Mouse (Mus musculus) adrenal gland, postnatal 4 days (tissue): Measurements from ENCODE around the gene Mcee. TPM values are rescaled to one million over a fixed set of nuclear protein-coding genes. Genes with fewer than 3 reads are reported as not detected.

Experiments used
- DNase-seq, 2 experiments: peaks; one replicate each; pipeline ENCODE4 v3.0.0; 2021 to 2022; ENCODE audit warnings: low spot score in 2 of 2, mixed read lengths in 2 of 2
- total RNA-seq, 2 experiments: library from RNA; stranded (reverse); gene quantifications; 2 replicates each; pipeline ENCODE4 v1.2.3; 2021

Mcee gene
- total RNA-seq, 2 experiments from 2014 or later: 59.1 to 64.7 TPM

DNA sequence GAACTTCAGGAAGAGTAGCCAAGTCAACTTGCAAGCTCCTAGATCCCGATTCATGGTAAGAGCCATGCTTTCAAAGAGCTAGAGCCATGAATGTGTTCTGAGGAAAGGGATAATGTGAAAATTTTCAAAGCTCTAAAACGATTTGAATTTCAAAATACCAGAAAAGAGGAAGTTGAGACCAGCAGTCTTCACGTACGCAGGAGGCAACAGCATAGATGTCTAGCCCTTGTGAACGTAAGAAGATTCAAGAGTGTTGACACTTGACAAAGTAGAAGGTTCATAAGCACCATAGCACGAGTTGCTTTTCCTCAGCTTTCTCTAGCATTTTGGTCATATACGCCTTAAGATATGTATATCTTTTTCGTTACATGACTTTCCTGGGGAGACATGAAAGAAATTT is 11.6 kb downstream of the Mcee start:
- no peak for DNase-seq

DNA sequence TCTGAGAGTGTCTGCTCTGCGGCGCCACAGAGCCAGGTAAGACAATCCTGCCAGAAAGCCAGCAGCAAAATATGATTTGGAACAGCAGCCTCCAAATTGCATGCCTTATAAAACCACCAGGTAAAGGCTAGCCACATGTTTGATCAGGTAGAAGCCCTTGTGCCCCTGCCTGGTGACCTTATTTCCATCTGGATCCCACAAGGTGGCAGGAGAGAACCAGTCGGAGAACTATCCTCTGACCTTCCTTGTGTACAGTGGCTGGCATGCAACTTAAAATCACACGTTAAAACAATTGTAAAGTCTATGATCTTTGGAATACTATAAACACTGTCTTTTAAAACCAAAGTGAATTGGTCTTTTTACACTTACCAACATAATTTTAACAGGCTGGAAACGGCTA is 32.5 kb downstream of the Mcee start:
- DNase-seq: no peak

DNA sequence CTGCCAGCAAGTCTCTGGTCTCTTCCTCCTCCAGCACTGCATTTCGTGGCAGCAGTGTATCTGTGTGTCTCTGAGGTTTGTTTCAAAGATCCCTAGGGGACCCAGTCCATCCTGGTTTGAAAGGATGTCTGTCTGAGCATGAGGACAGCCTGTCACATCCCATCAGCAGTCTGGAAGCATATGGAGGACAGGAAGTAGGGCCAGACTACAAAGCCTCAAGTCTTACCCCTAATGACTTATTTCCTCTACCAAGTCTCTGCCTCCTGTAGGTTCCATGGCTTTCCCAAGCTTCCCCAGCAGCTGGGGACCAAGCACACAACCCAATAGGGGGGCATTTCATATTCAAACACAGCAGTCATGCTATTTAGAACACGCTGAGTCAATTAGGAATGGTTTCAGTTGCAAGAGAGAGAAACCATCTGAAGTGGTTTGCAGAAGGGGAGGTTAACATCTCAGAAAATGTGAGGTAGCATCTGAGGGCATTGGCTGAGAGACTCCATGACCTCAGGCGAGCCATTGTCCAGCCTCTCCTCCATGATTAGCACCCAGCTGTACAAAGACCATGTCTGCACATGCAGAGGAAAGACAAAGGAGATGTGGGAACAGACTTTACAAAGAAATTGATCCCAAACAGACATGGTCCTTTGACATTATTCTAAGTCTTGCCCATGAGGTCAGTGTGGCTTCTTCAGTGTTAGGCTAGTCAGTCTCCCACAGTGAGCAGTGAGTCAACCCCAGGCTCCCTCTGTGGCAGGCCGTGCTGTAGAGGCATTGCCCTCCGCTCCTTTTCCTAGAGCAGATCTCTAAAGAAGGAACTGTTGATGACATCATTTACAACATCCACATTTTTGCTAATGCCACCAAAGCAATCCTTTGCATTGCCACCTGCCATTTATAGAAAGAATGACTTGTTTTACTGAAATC is 47.5 kb downstream of the Mcee start:
- no peak for DNase-seq

DNA sequence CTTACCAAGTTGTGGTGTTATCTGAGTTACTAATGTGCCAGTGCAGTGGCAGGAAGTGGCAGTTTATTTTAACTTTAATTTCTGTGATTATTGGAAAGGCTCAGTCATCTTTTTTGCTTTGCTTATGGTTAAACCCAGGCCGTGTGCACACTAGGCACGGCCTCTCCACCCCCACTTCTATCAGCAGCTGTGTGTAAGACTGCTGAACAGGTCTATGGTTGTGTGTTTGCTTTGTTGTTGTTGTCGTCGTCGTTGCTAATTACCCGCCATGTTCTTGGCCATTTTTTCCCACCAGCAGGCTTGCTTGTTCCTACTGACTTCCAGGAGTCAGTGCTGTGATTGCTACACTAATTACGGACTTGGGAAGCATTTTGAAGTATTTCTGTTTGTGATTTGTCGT is 48.1 kb downstream of the Mcee start:
- no peak for DNase-seq

DNA sequence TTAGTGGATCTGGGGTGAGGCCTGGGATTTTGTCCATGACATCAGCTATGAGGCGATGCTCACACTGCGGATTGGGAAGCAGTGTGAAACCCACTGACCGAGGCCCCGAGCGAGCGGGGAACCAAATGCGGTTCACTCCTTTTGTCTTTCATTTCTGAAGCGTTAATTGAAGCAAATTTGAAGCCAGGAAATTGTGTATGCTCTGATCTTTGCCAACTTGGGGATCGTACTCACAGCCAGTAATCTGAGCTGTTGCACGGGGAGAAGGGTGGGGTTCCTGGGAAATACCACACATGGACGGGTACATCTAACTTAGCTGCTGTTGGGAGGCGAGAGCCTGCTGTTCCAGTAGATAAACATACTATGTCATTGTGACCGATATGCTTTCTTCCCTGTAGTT is 58.2 kb downstream of the Mcee start:
- no peak for DNase-seq

DNA sequence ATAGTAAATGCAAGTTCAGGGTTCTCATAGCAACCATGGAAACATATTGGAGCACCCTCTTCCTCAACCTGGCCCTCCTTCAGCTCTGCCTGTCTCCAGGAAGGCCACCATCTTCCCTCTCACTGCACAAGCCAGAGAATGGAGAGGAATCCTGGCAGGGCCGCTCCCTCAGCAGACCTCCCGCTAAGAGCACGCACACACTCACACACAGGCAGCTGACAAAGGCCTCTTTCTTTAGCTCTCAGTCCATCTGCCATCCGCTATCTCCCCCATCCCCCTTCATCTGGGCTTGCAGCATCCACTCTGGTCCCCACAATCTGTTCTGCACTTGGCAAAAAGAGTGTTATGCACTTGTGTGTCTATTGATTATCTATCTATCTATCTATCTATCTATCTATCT is 59.0 kb downstream of the Mcee start:
- DNase-seq: no peak

DNA sequence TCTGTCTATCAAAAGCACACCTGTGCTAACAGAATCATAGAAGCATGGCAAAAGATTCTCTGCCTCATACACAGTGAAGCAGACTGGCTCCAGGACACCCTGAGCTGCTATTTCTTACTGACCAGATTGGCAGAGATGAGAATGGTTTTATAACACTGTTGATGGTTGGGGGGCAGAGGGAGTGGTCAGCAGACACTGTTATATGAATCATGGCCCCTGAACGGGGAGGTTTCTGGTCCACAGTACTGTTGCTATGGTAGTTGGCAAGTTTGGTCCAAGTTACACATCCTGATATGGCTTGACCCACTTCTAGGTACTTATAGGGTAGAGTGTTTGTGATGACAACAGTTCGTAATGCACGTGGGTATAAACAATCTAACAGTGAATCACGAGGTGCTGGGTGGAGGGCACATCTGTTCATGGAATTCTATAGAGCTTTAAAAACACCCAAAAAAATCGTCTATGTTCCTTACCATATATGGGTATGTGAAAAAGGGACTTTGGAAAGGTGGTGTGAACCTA is 59.5 kb downstream of the Mcee start:
- DNase-seq: no peak

DNA sequence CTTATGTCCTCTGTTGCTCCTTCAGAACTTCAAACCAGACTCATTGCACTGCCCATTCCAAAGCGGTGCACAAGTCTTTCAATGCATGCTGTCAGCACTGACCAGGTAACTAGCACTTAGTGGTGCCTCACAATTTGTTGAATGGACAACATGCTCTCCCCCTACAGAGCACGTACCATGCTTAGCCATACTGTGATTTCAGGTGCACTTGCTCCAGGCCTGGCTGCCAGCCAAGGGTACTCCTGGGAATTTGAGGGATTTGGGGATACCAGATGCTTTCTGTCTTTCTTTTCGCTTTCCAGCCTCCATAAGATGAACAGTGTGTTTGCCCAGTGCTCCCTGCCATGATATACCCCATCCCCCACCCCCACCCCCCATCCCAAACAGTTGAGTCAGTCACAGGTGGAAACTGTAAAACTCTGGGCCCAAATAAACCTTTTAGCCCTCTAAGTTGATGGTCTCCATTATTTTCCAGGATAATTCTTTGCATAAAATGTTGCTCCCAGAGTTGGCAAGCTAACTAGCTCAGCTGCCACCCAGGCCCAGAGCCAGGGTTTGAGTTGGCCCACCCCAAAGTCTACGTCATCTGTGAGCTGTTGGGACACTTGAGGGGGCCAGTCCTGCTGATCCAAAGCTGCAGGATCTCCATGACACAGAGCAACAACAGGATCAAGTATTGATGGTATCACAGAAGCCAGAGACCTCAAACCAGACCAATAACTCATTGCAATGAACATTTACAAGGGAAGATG is 60.2 kb downstream of the Mcee start:
- no peak for DNase-seq

DNA sequence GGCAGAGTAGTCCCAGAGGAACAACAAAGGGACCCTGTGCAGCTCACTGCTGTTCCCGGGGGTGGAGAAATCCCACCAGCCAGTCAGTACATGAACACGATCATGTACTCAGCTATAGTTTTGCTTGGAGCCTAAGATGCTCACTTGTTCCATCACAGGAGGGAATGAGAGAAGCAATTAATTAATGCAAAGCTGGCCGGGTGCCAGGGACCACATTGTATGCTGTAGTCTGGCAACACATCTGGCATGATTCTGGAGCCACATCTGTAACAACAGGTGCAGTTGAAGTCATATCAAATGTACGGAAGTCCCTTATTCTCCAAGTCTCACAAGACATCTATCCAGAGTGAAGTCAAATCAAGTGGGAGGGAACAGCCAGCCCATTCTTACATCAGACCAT is 63.8 kb downstream of the Mcee start:
- DNase-seq: no peak

DNA sequence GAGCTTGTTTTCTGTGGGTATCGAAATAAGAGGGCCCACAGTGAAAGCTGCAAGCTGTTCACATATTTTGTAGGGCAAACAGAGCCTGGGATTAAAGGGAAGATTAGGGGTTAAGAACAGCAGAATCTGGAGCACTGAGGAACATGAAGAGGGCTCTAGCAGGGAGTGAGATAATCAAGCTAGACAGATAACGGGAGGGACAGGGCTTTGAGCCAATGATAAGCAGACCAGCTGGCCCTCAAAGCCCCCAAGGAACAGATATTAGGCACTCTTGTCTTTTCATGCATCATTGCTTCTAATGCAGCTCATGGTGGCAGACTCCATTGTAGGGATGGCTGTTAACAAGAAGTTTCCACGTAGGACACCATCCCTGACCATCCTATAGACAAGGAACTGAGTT is 64.3 kb downstream of the Mcee start:
- no peak for DNase-seq

DNA sequence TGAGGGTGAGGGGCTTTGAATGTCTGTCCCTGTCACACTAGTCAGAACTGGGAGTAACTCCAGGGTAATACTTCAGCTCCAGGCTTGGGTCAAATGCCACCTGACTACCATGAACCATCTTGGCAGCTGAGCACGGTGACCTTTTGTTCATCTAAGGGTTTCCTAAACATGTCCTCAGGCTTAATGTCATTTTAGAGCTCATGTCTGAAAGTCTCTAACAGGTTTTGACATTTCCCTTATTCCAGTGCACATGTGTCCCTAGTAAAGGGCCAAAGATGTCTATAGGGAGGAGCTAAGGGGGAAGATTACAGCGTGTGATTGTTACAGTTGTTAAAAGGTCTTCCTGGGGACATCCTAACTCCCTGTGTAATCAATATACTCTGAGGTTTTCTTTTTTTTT is 65.4 kb downstream of the Mcee start:
- no peak for DNase-seq

Other genes with a start within 250 kb of the Mcee start
- gene Trpm1, start 238.8 kb upstream of the Mcee start, total RNA-seq: not detected
- gene Mtmr10, start 105.0 kb upstream of the Mcee start, total RNA-seq: 10 to 100 TPM; 22.3 to 22.5 TPM
- 10 to 100 TPM; 15.4 to 16.1 TPM for gene Fan1, start 18.5 kb upstream of the Mcee start, total RNA-seq
- 10 to 100 TPM; 27.5 to 31.1 TPM for gene Mphosph10, start 339 bp upstream of the Mcee start, total RNA-seq
- 1 to 10 TPM; 7.7 to 8.0 TPM for gene Apba2, start 109.1 kb downstream of the Mcee start, total RNA-seq